Mouse (Mus musculus) brain, adult 2 months (tissue): ENCODE data around the gene Mlxipl.
A peak's percentile ranks its signal among the peaks of the same experiment; 100 is the strongest.
"Not testable (repeated sequence)": the region's sequence is repeated elsewhere in the genome, so short reads cannot be mapped to it uniquely, and the experiment has no call there.

Source experiments
- DNase-seq: peaks from one replicate; pipeline ENCODE4 v3.0.0; 2011; ENCODE audit warnings: low read depth, low spot score

The Mlxipl gene

DNA sequence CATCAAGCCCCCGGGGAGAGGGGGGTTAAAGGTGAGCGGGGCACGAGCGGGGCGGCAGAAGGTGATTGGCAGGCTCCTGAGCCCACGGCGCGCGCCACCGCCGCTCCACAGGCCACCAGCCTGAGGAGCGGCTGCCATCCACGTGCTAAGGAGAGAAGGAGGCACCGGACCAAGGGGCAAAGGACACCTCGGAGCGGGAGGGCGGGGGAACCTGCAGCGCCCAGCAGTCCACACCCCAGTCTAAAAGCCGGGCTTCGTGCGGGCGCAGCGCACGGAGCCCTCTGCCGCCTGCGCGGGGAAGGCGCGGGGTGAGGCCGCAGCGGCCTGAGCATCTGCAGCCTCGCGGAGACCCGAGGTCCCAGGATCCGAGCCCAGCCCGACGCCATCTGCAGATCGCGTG lies at the start of gene Mlxipl:
TSS of gene Mlxipl (plus strand) at position 238 of the 400 bp plus-strand sequence.
- no peak for DNase-seq

DNA sequence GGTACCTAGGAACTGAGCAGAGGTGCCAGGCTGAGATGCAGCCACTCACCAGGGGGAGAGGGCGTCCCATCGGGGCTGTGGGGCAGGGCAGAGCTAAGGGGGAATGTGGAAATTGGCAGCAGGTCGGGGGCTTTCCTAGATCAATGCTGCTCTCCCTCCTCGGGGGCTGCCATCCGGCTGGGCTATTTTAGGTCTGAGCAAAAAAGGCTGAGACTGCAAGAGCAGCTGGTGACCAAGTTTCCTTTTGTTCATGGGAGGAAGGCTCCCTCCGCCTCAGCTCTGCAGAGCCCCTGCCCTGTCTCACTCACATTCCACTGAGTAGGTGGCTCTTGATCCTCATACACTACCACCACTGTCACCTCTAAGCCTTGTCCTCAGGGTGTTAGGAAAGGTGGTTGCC lies 49.6 kb upstream of the Mlxipl start:
- peak; percentile 73 for DNase-seq

DNA sequence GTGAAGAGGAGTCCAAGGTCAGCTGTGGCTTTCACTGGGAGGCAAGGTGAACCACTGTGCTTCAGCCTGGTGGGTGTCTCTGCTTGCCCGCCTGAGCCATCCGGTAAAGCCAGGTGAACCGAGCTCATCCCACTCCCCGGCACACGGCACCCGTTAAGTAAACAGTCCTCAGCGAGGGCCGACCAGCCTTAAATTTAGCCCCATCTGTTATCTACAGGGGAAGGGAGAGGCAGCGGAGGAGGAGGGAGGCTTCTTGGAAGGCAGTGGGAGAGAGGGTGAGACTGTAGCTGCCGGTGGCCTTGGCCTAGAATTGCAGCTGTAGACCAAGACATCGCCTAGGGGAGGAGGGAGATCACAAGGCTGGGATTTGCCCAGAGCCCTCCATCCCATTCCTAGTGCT lies 48.9 kb upstream of the Mlxipl start:
- DNase-seq: peak; percentile 80

DNA sequence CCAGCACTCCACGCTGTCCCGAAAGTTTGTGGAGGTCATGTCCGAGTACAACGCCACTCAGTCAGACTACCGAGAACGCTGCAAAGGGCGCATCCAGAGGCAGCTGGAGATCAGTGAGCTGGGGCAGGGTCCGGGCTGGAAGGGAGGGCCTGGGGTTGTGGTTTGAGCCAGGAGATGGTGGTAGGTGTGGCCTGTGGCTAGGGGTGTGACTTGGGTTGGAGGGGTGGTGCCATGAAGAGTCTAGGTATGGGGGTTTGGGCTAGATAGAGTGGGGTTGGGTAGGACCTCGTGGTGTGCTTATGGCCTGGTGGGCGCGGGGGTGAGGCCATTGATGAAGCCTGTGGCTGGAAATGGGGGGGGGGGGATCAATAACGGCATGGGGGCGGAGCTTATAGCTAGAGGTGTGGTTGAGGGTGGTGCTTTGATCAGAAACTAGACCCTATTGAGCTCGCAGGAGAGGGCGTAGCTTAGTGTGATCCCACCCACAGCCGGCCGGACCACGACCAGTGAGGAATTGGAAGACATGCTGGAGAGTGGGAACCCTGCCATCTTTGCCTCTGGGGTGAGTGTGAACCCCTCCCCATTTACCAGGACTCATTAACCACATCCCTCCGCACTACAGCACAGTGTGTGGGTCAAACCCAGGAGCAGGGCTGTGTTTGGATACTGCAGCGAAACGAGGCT lies 47.4 kb upstream of the Mlxipl start:
- DNase-seq: no peak

DNA sequence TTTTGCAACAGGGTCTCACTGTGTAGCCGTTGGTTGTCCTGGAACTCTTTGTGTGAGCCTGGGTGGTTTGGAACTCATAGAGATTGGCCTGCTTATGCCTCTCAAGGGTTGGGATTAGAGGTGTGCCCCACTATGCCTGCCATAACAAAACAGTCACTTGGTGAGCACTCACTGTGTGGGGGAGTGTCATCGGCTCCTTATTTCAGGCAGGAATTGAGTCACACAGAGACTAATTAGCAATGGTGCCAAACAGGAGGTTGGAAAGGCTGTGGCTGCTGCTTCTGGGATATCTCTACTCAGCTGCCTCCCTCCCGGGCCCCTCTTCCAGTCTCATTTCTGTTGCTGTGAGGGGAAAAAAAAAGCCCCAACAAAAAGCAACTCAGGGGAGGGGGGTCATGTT lies 45.1 kb upstream of the Mlxipl start:
- peak; percentile 83 for DNase-seq

DNA sequence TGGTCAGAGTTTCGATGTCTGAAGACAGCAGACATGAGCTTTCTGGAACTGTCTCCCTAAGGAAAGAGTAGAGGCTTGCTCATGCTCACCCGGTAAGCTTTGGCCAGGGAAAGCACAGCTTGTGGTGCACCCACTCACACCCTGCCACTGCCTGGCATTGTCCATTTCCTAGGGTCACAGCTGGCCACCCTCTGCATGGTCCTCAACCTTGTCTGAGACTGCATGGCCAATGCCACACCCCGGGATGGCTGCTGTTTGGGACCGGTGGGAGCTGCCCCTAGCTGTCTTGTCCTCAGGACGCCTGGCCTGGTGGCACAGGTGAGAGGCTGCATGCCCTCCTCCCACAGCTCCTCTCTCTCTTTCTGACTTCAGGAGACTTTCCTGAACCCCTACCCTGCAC lies 41.2 kb upstream of the Mlxipl start:
- no peak for DNase-seq

DNA sequence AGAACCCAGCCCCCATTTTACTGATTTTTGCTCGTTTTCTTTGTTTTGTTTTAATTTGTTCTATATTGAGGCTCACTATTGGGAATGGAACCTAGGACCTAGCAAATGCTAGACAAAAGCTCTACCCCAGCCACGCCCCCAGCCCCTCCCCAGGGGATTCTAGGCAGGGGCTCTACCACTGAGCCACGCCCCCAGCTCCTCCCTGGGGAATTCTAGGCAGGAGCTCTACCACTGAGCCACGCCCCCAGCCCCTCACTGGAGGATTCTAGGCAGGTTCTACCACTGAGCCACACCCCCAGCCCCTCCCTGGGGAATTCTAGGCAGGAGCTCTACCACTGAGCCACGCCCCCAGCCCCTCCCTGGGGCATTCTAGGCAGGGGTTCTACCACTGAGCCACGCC lies 40.4 kb upstream of the Mlxipl start:
- DNase-seq: not testable (repeated sequence)

DNA sequence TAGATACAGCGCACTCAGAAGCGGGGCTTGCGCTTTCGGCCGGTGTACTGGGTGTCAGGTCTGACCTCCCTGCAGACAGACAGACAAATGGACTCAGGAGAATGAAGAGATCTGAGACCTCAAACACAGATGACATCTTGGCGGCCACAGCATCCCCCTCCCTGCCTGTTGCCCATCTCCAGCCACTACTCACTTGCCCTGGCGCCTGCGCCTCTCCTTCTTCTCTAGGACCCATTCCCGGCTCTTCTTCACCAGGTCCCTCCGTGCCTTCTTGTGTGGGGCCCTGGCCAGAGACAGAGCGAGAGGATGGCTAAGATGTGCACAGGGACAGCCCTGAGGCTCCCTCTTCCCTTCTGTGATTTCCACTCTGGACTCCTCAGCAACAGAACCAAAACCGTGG lies 36.3 kb upstream of the Mlxipl start:
- no peak for DNase-seq

DNA sequence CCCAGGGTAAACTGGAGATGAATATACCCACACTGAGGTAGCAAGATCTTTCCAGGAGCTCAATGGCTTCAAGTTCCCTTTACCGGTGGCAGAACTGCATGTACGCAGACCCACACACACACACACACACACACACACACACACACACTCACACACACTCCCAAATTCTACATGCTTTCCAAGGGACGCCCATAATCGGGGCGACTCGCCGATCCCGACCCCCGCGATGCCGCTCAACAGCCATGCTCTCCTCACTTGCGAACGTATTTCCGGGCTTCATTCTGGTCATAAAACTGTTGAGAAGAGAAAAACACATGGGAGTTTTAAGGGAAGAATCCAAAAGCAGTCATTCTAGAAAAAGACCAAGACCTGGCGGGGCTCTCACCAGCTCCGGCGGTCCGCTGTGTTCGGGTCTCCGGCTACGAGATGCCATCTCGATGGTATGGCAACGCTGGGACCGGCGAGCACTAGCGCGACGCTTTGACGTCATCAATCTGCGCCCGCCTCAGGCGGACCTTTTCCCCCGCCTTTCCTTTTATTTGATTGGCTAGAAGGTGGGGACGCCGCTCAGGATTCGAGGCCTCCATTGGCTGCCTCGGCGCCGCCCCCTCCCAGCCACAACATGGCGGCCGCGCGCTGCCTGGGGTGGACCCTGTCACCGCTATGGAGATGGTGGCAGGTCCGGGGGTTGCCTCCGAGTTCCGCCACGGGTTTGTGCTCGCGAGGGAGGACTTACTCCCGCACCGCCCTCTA lies 25.9 kb upstream of the Mlxipl start, which contains the start of gene Dnajc30:
TSS of gene Dnajc30 (plus strand) at position 574 of the 753 bp plus-strand sequence.
- peak; percentile 99 for DNase-seq

DNA sequence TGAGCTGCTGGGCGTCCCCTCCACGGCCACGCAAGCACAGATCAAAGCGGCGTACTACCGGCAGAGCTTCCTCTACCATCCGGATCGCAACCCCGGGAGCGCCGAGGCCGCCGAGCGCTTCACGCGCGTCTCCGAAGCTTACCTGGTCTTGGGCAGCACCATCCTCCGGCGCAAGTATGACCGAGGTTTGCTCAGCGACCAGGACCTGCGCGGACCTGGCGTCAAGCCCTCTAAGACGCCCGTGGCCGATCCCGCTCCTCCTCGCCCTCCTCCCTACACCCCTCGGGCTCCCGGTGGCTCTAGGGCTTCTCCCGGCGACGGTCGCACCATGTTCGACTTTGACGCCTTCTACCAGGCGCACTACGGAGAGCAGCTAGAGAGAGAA lies 25.3 kb upstream of the Mlxipl start:
- DNase-seq: no peak

DNA sequence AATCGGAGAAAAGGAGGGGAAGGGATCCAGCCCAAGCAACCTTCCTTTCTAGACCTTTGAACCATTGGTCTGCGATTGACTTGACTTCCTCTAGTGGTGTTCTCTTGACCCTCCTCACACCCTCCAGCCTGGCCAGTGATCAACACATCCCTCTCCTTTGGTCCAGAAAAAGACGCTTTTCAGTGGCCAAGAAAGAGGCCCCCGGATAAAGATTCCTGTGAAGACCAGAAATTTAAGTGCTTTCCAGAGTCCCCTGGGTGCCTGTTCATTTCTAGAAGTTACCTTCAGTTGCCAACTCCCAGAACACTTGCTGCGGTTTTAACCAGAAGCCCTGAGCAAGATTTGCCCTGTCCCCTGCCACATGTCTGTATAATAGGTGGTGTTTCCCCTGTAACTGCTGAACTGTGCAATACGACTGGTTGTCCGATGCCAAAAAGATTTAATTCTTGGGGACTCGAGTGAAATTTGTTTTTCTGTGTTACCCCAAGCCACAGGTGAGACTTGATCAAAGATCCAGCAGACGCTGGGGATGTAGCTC lies 24.7 kb upstream of the Mlxipl start, which contains the start of gene Bud23:
TSS of gene Bud23 (minus strand) at position 51 of the 538 bp plus-strand sequence.
- not testable (repeated sequence) for DNase-seq

DNA sequence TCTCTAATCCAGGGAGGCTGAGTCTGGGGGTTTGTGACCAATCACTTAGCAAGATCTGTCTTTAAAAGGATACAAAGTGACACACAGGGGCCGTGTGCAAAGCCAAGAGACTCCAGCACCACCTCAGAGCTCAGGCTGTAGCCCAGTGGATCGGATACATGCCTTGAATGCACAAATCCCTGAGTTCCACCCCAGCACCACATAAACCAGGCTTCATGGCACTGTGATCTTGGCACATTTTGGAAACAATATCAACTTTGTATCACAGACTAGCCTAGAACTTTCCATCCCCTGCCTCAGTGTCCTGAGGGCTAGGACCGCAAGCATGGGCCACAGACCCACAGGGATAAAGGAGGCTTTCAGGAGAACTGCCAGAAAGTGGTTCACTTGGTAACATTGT lies 23.7 kb upstream of the Mlxipl start:
- DNase-seq: no peak

DNA sequence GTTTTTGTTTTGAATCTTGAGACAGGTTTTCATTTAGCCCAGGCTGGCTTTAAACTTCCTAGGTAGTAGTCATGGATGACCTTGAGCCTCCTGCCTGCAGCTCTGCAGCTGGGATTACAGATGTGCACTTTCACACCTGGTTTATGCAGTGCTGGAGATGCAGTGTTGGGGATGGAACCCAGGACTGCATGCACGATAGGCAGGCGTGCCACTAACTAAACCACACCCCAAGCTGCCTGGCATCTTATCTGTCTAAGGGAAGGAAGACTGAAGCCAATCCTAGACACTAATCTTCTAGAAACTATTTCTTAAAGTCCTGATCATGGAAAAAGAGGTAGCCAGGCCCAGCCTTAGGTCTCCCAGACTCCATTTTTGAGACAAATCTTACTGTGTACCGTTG lies 19.2 kb upstream of the Mlxipl start:
- DNase-seq: no peak

DNA sequence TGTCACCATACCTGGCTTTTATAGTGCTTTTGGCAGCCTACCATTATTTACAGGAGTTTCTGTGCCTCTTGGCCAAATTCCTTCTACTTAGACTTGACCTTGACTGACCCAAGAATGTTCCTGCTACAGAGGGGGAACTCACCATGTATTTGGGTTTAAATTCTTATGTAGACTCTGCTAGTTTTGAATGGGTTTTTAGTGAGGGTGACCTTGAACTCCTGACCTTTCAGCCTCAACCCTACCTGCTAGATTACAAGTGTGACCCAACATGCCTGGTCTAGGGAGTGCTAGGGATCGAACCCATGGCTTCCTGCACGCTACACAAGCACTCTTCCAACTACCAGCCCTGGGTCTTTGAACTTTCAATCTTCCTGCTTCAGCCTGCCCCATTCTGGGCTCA lies 17.6 kb upstream of the Mlxipl start:
- DNase-seq: no peak

DNA sequence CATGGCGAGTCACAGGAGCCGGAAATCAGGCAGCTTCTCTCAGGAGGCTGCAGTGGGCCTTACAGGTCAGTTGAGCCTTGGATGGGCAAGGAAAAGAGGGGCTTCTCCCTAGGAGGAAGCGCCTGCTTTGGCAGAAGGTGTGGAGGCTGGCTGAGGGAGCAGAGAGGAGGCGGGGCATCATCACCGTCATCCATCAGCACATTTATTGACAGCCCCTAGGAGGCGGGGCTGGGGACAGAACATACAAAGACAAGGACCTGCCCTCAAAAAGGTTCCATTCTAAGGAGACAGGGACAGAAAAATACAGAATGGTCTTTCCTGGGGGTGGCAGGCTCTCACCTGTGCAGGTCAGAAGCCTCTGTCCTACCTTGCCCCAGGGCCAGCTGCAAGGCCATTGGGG lies 17.0 kb upstream of the Mlxipl start:
- DNase-seq: no peak

DNA sequence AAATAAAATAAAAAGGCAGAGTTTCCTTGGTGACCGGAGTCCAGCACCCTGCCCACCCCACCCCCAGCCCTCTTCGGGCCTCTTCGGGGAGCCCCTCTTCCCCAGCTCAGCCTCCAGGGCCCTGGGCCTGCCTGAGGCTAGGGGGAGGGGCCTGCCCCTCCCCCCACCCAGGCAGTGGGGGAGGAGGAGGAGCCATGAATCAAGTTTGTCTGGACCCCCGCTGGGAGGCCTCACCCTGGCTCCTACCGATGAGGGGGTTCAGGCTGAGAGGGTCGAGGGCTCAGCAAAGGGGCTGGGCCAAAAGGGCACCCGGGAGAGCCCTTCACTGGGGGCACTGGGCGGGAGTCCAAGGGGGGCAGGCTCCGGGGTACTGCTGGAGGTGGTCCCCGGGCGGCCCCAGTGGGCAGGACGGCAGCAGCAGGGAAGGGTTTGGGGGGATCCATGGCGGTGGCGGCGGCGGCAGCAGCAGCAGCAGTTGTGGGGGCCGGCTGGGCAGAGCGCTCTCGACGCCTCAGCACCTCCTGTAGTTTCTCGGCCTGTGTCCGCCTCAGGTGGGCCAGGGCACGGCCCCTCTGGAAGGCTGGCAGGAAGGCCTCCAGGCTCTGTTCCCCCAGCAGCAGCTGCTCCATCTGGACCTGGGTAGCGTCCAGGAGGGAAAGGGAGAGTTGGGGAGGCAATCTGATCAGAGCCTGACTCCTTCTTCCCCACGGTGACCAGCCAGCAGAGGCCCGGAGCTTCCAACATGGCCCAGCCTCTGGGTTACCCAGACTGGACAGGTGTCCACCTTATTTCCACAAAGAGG lies 16.1 kb upstream of the Mlxipl start:
- DNase-seq: no peak

DNA sequence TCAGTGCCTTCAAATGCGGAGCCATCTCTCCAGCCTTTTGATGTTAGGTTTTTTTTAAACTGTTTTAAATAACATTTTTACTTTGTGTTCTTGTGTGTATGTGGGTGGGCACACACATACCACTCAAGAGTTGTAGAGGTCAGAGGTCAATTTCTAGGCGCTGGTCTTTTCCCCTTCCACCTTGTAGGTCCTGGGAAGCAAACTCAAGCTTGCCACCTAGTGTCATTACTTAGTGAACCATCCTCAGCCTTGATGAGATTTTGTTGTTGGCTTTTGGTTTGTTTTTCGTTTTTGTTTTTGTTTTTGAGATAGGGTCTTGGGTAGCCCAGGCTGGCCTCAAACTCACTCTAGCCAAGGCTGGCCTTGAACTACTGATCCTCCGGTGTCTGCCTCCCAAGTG lies 14.0 kb upstream of the Mlxipl start:
- peak; percentile 13 for DNase-seq

DNA sequence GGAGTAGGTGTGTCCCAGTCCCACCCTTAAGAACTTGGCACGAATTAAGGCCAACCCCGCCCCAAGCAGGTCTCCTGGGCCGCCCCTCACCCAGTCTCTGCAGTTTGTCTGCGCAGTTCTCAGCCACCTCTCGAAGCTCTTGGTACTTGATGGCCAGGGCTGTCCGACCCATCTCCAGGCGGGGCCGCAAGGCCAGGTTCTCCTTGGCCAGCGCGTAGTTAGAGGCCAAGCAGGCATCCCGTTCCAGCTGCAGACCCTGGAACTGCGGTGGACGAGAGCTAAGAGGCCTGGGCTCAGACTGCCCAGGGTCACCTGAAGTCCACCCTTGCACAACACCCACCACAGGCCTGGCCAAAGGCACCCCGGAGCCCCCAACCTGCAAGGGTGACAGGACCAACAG lies 13.3 kb upstream of the Mlxipl start:
- DNase-seq: no peak

DNA sequence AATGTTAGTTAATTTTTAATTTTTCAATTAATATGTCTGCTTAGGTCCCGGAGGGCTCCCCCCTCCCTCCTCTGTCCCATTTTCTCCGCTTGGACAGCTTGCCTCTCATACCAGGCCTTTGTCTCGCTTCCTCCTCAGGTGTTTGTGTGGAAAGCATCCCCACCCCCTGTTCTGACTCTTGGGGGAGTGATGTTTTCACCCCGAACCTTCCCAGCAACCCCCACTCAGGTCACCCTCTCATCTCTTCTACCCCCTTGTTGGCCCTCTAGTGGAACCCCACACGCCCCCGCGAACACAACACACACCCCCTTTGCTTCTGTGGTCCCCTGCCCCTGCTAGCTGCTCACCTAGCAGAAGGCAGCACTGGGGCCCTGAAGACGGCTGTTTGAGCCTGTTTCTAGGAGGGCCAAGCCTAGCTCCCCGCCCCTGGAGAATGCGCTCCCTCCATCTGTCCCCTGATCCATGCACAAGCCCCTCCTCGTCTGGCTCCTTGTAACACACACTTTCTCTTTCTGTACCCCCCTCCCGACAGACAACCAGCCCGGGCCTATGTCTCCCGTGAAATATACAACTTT lies 12.7 kb upstream of the Mlxipl start:
- DNase-seq: peak; percentile 72

DNA sequence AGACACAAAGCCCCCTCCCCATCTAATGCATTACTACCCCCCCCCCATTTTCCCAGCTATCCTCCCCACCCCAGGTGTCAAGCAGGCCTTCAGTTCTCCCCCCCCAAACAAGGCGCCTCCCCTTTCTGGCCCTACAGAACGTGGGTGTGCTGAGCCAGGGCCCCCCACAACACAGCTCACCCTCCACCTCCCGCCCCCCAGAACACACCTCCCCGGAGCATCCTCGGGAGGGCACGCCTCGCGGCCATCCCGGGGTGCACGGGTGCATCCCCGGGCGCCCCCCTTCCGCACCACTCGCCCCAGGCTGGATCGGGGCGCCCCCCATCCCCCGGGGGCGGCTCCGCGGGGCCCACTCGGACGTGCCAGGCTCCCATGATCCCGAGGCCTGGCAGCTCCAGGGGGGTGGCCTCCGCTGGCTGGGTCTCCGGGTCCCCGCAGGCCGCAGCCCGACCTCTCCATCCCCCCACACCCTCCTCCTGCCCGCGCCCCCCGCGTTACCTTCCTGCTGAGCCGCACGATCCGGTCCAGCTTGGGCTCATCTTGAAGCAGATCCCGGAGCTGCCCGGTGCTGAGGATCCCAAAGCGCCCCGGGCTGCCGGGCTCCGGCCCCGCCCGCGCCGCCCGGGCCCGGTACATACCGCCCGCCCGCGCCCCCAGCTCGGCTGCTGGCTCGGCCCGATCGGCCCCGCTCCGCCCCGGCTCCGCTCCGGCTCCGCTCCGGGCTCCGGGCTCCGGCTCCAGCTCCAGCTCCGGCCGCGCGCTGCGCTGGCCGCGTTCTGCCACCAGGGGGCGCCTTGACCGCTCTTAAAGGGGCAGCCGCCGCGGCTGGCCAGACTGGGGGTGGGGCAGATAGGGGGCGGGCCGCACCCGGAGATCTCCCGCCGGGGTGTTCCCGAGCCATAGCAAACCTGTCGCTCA lies 11.9 kb upstream of the Mlxipl start, which contains the start of gene Vps37d:
TSS of gene Vps37d (minus strand) at position 703 of the 918 bp plus-strand sequence.
- peak; percentile 94 for DNase-seq

DNA sequence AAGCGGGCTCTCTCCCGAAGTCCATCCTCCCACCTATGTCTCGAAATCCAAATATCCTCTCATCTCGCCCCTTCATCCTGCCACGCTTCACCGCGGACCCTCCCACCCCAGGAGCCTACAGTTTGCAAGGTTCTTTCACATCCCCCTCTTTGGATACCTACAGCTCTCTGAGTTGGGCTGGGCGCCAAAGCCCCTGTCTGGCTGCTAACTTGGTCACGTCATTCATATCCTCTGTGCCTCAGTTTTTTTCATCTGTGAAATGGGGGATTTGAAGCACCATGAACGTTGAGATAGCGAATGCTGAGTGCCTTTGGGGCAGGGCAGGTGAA lies 11.2 kb upstream of the Mlxipl start:
- DNase-seq: no peak
